Mouse (Mus musculus) lung, adult 2 months (tissue): ENCODE measurements at regions not wholly inside any gene's neighbourhood (a gene's known extent, or its start where the extent isn't known, plus 50 kb on each side); places are given as distances from the start of the nearest gene placed in this dataset.

ENCODE experiments used
- DNase-seq: peaks from one replicate; pipeline ENCODE4 v3.0.0; 2022
- H3K4me1 ChIP-seq: fragments of 200-500 bp; 2 replicates; pipeline ENCODE4 v1.6.1; 2011; ENCODE audit warnings: low read length; ENCODE audit not compliant: control insufficient read depth, insufficient read depth
- H3K4me3 ChIP-seq: fragments of 200-500 bp; replicated peaks from 2 replicates; pipeline ENCODE3; 2011; ENCODE audit warnings: low read depth, mild to moderate bottlenecking, control low read depth, low read length; ENCODE audit errors: extremely low read depth
- CTCF ChIP-seq: fragments of 200-500 bp; IDR thresholded peaks from 2 replicates; pipeline ENCODE4 v1.5.1; 2011; ENCODE audit warnings: mild to moderate bottlenecking, low read length, control low read depth; ENCODE audit not compliant: insufficient read depth
- POLR2A ChIP-seq: fragments of 200-500 bp; IDR thresholded peaks from 2 replicates; pipeline ENCODE4 v1.6.1; 2011; ENCODE audit warnings: low read depth, mild to moderate bottlenecking, control low read depth, low read length, borderline replicate concordance; ENCODE audit errors: extremely low read depth
- WGBS: fragments of 180-500 bp; shearing (Covaris S2); methylation state at CpG from one replicate; pipeline ENCODE4 v1.1.7; 2018; 5-methylcytosine and 5-hydroxymethylcytosine counted together

GRCm38 (mm10) chr11:71855058-71855457, 105.3 kb downstream of the Wscd1 start:
- 66% methylated on average over 3 of the region's 3 CpGs for whole genome bisulfite sequencing
- DNase-seq = no peak
- TF ChIP-seq POLR2A (no peak), CTCF (no peak)
- H3K4me1 ChIP-seq = no peaks in the 10 kb centered on the region
- H3K4me3 ChIP-seq = no peak overlapping the region

DNA sequence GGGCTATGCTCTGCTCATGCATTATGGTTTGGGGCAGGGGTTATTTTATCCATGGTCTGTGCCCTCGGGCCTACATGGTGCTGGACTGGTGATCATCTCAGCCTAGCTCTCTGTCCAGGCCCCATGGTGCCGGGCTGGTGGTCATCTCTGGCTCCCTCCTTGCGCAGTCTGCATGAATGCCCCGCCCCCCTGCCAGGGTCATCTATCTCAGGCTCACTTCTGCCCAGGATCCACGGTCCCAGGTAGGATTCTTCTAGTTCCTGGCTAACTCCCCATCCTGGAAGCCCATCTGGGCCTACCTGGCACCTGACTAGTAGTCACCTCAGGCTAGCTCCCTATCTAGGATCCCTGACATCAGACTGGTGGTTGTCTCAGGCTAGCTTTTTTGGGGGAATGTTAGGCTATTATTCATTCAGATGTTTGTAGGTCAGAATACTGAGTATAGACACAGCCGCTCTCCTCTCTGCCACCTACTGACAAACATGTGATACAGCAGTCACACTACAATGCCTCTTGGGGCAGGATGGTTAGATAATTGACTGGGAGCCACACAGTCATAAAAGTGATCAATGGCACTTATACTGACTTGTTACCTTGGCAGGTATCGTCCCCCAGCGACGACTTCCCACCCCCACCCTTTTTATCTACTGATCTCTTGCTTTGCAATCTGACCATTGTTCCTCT, 98.1 kb downstream of the Wscd1 start:
- WGBS = 57% methylated on average over 9 of the region's 9 CpGs
- no peak for DNase-seq

GRCm38 (mm10) chr11:71846496-71846895, 96.8 kb downstream of the Wscd1 start:
- TF ChIP-seq POLR2A (no peak), CTCF (no peak)
- WGBS = 64% methylated on average over 3 of the region's 3 CpGs
- Histone ChIP-seq H3K4me3 (no peak overlapping the region), H3K4me1 (no peaks in the 10 kb centered on the region)
- no peak for DNase-seq

More for the DNA sequence above, 98.1 kb downstream of the Wscd1 start:
- H3K4me1 ChIP-seq = no peaks in the 10 kb centered on the region
- H3K4me3 ChIP-seq = no peak overlapping the region
- TF ChIP-seq POLR2A = no peak
- peak; percentile 34; the same call in 1 of the 2 replicates for TF ChIP-seq CTCF

GRCm38 (mm10) chr11:71840635-71841443, 91.1 kb downstream of the Wscd1 start:
- 71% methylated on average over 8 of the region's 8 CpGs for WGBS
- H3K4me3 ChIP-seq = no peak overlapping the region
- no peaks in the 10 kb centered on the region for H3K4me1 ChIP-seq
- DNase-seq = no peak
- TF ChIP-seq POLR2A = no peak
- no peak for TF ChIP-seq CTCF
